Mouse (Mus musculus) ovary, postnatal 14 days (tissue): ENCODE results near the gene Il11ra1.

ENCODE experiments used
- DNase-seq: peaks from one replicate; pipeline ENCODE4 v3.0.0; 2022; ENCODE audit warnings: low spot score

Il11ra1 gene

DNA sequence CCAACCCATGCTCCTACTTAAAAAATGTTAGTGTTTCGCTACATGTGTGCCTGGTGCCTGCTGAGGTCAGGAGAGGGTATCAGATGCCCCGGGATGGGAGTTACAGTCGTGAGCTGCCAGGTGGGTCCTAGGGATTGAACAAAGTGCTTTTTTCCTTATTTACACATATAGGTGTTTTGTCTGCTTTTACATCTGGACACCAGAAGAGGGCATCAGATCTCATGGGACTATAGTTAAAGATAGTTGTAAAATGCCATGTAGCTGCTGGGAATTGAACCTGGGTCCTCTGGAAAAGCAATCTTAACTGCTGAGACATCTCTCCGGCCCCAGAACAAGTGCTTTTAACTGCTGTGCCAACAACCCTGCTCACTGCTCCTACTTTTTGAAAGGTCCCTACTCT, 10.4 kb downstream of the Il11ra1 start:
- DNase-seq = no peak

- no peak for DNase-seq
These were observed 12.1 kb downstream of the Il11ra1 start for GRCm38 (mm10) chr4:41711705-41712375.

DNA sequence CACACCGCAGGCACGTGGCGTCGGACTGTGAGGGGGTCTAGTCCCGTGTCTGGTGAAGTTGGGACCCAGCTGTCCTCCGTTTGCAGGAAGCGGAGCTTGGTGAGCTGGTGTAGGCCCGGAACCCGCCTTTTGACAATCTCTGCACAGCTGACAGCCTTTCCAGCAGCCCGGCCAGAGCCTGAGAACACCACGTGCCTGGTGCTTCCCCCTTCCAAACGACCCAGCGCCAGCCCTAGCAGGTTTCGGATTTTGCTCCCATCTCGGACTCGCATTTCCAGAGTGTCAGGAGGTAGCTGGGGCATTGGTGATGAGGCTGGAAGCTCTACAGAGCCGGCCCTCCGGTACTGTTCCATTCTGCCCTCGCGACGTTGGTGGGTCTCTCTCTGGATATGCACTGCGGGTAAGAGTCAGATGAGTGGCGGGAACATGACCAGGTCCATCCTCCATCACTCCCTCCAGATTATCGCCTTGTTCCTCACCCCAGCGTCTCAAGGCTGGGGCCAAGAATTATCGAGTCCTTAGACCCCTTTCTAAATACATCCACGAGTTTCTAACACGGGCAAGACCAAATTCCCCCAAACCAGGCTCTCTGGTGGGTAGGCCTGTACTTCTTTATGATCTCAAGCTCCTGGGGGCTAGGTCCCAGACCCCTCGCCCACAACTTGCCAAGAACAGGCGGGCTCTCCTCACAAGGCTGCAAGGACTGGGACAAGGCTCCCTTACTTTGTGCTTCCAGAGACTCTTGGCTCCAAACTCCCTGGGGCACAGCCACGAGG, 12.8 kb downstream of the Il11ra1 start:
- no peak for DNase-seq

GRCm38 (mm10) chr4:41713197-41714067, 13.6 kb downstream of the Il11ra1 start, which contains the start of gene Rpp25l:
TSS of gene Rpp25l (minus strand) at chr4:41713534.
- DNase-seq = peak; percentile 75

DNA sequence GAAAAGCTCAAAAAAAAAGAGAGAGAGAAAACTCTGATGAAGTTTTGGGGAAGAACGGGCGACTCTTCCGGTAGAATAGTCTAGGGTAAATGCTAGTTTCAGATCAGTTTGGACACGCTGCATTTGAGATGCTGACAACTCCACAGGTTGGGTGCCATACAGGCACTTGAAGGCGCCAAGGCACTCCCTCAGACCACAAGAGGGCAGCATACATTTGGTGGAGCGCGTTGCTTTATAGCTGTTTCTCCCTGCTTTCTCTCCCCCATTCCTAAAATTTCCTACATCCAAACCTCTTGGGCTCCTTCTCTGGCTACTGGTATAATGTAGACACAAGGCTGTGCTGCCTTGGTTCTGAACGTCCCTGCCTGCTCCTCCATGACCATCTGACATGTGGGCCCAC, 14.5 kb downstream of the Il11ra1 start:
- peak; percentile 50 for DNase-seq

DNA sequence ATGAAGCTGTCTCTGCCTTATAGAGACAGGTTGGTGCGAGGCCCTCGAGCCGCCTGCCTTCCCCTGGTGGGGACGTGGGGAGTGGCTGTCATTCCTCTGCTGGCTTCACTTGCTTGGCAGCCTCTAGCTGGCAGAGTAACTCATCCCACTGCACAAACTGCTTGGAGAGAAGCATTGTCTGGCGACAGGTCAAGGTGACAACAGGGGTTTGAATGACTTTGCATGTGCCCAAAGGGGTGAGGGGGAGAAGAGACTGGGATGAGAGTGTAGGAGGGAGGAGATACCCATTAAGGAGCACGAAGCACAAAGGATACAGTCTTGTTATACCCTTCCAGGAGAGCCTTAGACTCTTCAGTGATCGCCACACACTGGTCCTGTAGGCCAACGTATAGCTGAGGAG, 15.3 kb downstream of the Il11ra1 start:
- no peak for DNase-seq

DNA sequence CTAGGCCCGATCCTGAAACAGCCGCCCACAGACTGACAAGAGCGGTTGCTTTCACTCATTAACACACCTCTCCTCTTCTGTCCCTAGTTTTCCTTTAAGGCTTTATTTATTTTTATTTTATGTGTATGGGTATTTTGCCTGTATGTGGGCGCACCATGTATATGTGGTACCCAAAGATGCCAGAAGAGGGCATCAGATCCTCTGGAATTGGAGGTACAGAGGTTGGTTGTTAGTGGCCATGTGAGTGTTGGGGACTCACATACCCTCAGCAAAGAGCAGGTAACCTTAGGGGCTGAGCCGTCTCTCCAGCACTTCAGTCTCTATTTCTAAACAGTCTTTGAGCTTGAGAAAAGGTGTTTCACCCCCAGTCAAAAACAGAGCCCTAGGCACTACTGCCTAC, 15.8 kb downstream of the Il11ra1 start:
- no peak for DNase-seq

- DNase-seq = no peak
These were observed 17.0 kb downstream of the Il11ra1 start for GRCm38 (mm10) chr4:41716834-41717233.

DNA sequence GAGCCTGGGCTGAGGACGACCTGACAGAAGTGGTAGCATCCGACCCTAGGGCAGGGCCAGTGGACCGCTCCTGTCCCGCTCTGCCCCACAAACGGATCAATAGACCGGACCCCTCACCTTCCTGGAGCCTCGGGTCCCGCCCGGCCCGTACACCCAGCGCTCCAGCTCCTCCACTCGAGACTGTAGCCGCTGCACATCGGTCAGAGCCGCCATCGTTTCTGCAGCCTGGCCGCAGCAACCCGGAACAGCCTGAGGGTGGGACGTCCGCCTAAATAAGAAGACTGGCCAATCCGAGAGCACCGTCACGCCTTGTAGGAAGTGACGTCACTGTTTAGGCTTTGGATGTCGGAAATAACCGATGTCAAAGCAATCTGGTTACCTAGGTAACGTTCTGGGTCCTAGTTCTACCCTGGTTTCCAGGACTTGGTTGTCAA, 23.1 kb downstream of the Il11ra1 start, which contains the start of gene Dctn3:
Gene Dctn3, minus strand, starts transcription at position 253 of the 434 bp plus-strand sequence.
- peak; percentile 69 for DNase-seq

DNA sequence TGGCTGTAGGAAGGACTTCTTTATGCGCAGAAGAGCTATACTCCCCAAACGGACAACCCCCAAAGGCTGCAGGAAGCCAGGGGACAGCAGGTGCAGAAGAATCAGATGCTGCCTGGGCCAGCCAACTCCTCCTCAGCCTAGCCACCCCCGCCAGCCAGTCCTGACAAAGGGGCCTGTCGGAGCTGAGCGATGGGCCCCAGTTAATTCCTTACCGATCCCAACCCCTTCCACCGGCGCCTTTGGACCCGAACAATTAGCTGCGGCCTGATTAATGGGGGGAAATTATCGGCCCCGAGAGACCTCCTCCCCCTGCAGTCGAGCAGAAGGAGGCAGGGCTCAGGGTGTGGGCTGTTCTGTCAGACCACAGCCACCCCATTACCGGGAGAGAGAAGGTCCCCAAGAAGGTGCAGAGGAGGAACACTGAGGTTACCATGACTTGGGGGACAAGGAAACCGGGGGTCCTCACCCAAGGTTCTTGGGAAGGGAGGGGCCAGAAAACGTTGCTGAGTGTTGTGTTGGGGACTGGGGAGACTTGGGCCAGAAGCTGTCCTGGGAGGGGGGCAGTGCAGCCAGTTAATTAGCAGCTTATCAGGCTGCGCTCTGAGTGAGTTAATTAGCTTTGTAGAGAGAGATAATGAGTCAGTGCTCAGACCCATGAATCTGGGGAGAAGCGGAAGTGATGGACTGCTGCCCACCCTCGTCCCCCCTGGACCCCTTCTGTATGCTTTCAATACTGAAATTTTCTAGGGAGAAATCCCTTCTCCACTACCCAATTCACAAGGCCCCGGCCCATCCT, 27.2 kb downstream of the Il11ra1 start:
- DNase-seq = no peak

DNA sequence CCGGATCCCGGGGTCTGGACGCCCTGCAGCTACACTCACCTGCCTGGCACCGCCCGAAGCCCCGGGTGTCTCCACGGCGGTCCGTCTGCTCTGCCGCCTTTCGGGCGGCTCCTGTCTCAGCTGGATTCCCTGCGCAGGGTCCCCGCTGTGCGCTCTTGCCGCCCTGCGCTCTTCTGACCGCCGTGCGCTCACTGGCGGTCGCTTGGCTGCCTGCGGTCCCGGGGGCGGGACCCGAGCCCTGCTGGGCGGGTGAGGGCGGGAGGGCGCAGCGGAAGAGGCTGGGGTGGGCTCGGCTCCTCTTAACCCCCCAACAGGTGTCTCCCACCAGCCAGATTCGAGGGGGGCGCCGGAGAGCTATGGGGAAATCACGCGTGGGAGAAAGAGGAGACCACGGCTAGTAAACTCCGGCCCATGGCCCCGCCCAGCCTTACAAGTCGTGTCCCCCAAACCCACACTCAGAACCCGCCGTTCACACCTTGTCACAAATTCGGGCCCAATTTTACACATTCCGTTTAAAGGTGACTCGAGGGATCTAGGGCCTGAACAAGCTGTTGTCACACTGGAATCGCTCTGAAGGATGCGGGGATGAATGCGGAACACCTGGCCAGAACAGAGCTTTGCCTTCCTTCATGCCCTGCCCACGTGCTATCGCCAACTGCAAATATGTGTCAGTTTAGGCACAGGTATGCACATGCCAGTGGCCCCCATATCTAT, 31.4 kb downstream of the Il11ra1 start, which contains the start of gene Arid3c:
Gene Arid3c, minus strand, starts transcription at position 91 of the 714 bp plus-strand sequence.
- no peak for DNase-seq

DNA sequence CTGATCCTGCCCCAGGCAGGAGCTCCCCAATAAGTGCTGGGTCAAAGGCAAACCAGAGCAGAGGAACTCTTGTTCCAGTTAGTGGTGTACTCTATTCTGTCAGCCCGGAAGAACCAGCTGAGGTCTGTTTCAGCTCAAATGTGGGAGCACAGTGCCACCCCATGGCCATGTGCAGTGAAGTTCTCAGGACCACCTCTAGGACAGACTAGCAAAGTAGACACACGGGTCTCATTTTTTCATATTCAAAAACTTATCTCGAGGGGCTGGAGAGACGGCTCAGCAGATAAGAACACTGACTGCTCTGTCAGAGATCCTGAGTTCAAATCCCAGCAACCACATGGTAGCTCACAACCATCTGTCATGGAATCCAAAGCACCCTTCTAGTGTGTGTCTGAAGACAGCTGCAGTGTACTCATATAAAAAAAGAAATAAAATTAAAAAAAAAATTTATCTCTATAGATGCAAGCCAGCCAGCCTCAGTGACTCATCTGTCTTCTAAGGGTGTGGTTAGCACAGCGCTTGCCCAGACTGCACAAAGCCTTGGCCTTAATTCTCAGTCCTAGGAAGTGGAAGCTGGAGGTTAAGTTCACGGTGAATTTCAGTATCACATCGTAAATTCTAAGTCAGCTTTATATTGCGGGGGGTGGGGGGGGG, 37.9 kb downstream of the Il11ra1 start:
- peak; percentile 61 for DNase-seq

DNA sequence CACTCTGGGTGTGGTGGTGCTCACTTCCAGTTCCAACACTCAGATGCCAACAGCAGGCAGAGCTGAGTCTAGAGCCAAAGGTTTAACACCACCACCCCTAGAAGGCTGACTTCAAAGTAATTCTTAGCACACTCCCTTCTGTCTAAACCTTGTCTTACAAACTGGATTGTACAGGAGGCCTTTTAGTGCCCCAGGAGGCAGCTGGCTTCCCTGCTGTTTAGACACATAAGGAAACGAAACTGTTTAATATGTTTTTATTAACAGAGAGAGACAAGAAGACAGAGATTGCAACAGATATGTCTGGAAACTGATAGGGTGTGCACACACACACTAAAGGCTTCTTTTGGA, 38.4 kb downstream of the Il11ra1 start:
- DNase-seq = no peak

DNA sequence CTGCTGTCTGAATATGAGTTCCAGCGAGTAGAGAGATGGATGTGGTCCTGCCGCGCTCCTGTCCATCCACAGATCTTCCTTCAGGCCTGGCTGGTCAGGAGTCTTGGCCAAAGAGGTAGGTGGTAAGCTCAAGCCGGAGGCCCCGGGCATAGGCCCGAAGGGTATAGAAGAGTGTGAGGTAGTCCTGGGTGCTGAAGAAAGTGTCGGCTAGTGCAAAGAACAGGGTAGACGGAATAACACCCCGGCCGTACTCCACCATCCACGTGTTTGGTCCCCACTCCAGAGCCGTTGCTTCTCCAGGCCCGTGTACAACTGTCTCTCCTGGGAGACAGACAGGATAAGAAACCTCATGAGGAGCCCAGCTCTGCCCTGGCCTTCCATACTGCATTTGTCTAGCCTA, 39.5 kb downstream of the Il11ra1 start:
- no peak for DNase-seq

- no peak for DNase-seq
These were observed 40.8 kb downstream of the Il11ra1 start for GRCm38 (mm10) chr4:41740380-41741157.

DNA sequence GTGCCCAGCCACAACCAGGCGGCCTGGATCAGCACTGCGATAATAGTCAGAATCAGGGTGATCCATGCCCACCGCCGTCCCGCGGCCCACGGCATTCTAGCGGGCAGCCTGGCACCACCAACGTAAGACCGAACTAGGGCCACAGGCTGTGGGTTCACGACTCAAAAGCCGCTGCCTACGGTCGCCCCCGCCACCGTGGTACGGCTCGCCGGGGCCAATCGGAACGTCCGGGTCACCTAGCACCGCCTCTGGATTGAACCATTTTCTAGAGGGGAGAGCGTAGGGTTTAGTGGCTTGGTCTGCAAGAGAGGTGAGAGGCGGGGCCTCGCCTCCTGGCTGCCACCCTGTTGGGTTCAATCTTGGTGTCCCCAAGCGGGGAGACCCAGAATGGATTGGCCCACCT, 41.4 kb downstream of the Il11ra1 start:
- peak; percentile 77 for DNase-seq

DNA sequence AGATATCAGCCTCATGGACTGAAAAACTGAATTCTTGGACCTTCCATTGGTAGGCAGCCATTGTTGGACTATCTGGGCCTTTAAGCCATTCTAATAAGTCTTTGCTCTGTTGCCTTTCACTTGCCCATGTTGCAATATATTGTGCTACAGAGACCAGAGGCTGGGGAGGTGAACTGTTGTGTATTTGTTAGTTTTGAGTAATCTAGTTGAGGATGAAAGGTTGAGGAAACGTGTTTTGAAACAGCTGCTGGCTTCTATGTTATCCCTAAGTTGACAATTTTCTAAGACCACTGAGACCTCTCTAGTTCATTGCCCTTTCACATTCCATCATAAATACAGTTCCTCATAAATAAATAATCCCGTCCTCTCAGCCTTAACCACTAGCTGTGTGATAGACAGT, 44.3 kb downstream of the Il11ra1 start:
- no peak for DNase-seq

GRCm38 (mm10) chr4:41745021-41745420, 45.2 kb downstream of the Il11ra1 start:
- no peak for DNase-seq

GRCm38 (mm10) chr4:41754797-41755337, 55.1 kb downstream of the Il11ra1 start, which contains the start of gene Galt:
TSS of gene Galt (plus strand) at chr4:41755228.
- no peak for DNase-seq
